Mouse (Mus musculus) MEL (cell line): ENCODE results near the gene Tnfrsf13b. TPM values are rescaled to one million over a fixed set of nuclear protein-coding genes. Genes with fewer than 3 reads are reported as not detected.

Experiments used
- DNase-seq: peaks from one replicate; pipeline ENCODE4 v3.0.0; 2011; ENCODE audit warnings: low read depth, low spot score
- H3K27ac ChIP-seq: 2 replicates; pipeline ENCODE4 v1.5.1; 2012; ENCODE audit warnings: low read depth, mild to moderate bottlenecking, control low read depth, low read length, moderate library complexity; ENCODE audit not compliant: control insufficient read depth
- H3K27me3 ChIP-seq, 2 experiments: fragments of 150-350 bp in 1 of 2; sonication (generic) in 1 of 2; 2 replicates each; pipeline ENCODE4 v1.6.1; 2012; ENCODE audit warnings: low read length in 2 of 2, mild to moderate bottlenecking in 2 of 2, improper control_type of control experiment in 1 of 2, moderate library complexity in 1 of 2; ENCODE audit not compliant: insufficient read depth in 2 of 2, control insufficient read depth in 1 of 2
- H3K36me3 ChIP-seq, 2 experiments: 2 replicates each; pipeline ENCODE4 v1.6.1; 2012 to 2014; ENCODE audit warnings: low read length in 2 of 2, improper control_type of control experiment in 1 of 2, inconsistent platforms in 1 of 2, mild to moderate bottlenecking in 1 of 2; ENCODE audit not compliant: insufficient read depth in 2 of 2, control insufficient read depth in 1 of 2
- H3K4me1 ChIP-seq, 2 experiments: fragments of 150-350 bp in 1 of 2; sonication (generic) in 1 of 2; 2 replicates each; pipeline ENCODE4 v1.6.1; 2012; ENCODE audit warnings: low read length in 2 of 2, improper control_type of control experiment in 1 of 2, mild to moderate bottlenecking in 1 of 2; ENCODE audit not compliant: insufficient read depth in 2 of 2, control insufficient read depth in 1 of 2
- H3K4me3 ChIP-seq, 2 experiments: fragments of 150-350 bp in 1 of 2; sonication (generic) in 1 of 2; 2 replicates each; pipeline ENCODE4 v1.5.1; 2012; ENCODE audit warnings: low read depth in 2 of 2, low read length in 2 of 2, mild to moderate bottlenecking in 2 of 2, moderate library complexity in 2 of 2, control low read depth in 1 of 2, improper control_type of control experiment in 1 of 2; ENCODE audit not compliant: control insufficient read depth in 1 of 2, insufficient read depth in 1 of 2
- H3K79me2 ChIP-seq: 2 replicates; pipeline ENCODE4 v1.6.1; 2012; ENCODE audit warnings: mild to moderate bottlenecking, low read length, moderate library complexity; ENCODE audit not compliant: control insufficient read depth, poor library complexity, insufficient read depth
- H3K9ac ChIP-seq: 2 replicates; pipeline ENCODE4 v1.6.1; 2012; ENCODE audit warnings: low read depth, mild to moderate bottlenecking, control low read depth, low read length, moderate library complexity; ENCODE audit not compliant: control insufficient read depth, poor library complexity, severe bottlenecking
- H3K9me3 ChIP-seq: fragments of 150-350 bp; sonication (generic); replicated peaks from 2 replicates; pipeline ENCODE4 v1.6.1; 2012; ENCODE audit warnings: mild to moderate bottlenecking, low read length, improper control_type of control experiment, moderate library complexity; ENCODE audit not compliant: insufficient read depth
- BHLHE40 ChIP-seq: IDR thresholded peaks from 2 replicates; pipeline ENCODE4 v1.6.1; 2012; ENCODE audit warnings: low read depth, mild to moderate bottlenecking, inconsistent platforms, low read length, improper control_type of control experiment, borderline replicate concordance
- CHD1 ChIP-seq: IDR thresholded peaks from 2 replicates; pipeline ENCODE4 v1.6.1; 2012; ENCODE audit warnings: low read depth, mild to moderate bottlenecking, inconsistent platforms, low read length, improper control_type of control experiment
- CHD2 ChIP-seq: IDR thresholded peaks from 2 replicates; pipeline ENCODE4 v1.6.1; 2011; ENCODE audit warnings: low read length, improper control_type of control experiment
- CTCF ChIP-seq, 3 experiments: IDR thresholded peaks in 2 of 3; conservative IDR thresholded peaks in 1 of 3; 2 replicates each; pipeline ENCODE4 v1.5.1; 2011 to 2012; ENCODE audit warnings: low read length in 3 of 3, low read depth in 2 of 3, mild to moderate bottlenecking in 2 of 3, improper control_type of control experiment in 1 of 3, inconsistent platforms in 1 of 3, mixed read lengths in 1 of 3, moderate library complexity in 1 of 3; ENCODE audit not compliant: control insufficient read depth in 1 of 3, insufficient read depth in 1 of 3, poor library complexity in 1 of 3, severe bottlenecking in 1 of 3
- ELF1 ChIP-seq: IDR thresholded peaks from 2 replicates; pipeline ENCODE4 v1.6.1; 2014; ENCODE audit warnings: low read depth, mild to moderate bottlenecking, inconsistent platforms, low read length, improper control_type of control experiment, moderate library complexity
- HCFC1 ChIP-seq: IDR thresholded peaks from 2 replicates; pipeline ENCODE4 v1.6.1; 2012; ENCODE audit warnings: low read depth, mild to moderate bottlenecking, inconsistent platforms, low read length, improper control_type of control experiment, moderate library complexity
- KAT2A ChIP-seq: conservative IDR thresholded peaks from 2 replicates; pipeline ENCODE4 v1.6.1; 2012; ENCODE audit warnings: low read depth, low read length, improper control_type of control experiment, inconsistent platforms
- MAFK ChIP-seq: IDR thresholded peaks from 2 replicates; pipeline ENCODE4 v1.6.1; 2011; ENCODE audit warnings: low read depth, mild to moderate bottlenecking, low read length, improper control_type of control experiment, borderline replicate concordance
- MAZ ChIP-seq: IDR thresholded peaks from 2 replicates; pipeline ENCODE4 v1.6.1; 2012; ENCODE audit warnings: low read depth, mild to moderate bottlenecking, inconsistent platforms, low read length, improper control_type of control experiment
- MEF2A ChIP-seq: IDR thresholded peaks from 2 replicates; pipeline ENCODE4 v1.6.1; 2014; ENCODE audit warnings: low read depth, mild to moderate bottlenecking, inconsistent platforms, low read length, improper control_type of control experiment; ENCODE audit not compliant: poor library complexity, insufficient replicate concordance, severe bottlenecking; ENCODE audit errors: extremely low read depth
- MYC ChIP-seq: IDR thresholded peaks from 2 replicates; pipeline ENCODE4 v1.6.1; 2011; ENCODE audit warnings: low read depth, mild to moderate bottlenecking, low read length, improper control_type of control experiment, moderate library complexity
- NELFE ChIP-seq: IDR thresholded peaks from 2 replicates; pipeline ENCODE4 v1.6.1; 2011; ENCODE audit warnings: low read depth, low read length, improper control_type of control experiment
- POLR2A ChIP-seq, 2 experiments: IDR thresholded peaks; 2 replicates each; pipeline ENCODE4 v1.6.1; 2011 to 2012; ENCODE audit warnings: low read length in 2 of 2, mild to moderate bottlenecking in 2 of 2, control low read depth in 1 of 2, improper control_type of control experiment in 1 of 2, low read depth in 1 of 2, moderate library complexity in 1 of 2; ENCODE audit not compliant: control insufficient read depth in 1 of 2, insufficient read depth in 1 of 2, poor library complexity in 1 of 2
- RAD21 ChIP-seq: IDR thresholded peaks from 2 replicates; pipeline ENCODE4 v1.6.1; 2011; ENCODE audit warnings: mild to moderate bottlenecking, low read depth, low read length, improper control_type of control experiment
- RCOR1 ChIP-seq: IDR thresholded peaks from 2 replicates; pipeline ENCODE4 v1.6.1; 2012; ENCODE audit warnings: low read depth, mild to moderate bottlenecking, inconsistent platforms, low read length, improper control_type of control experiment
- SIN3A ChIP-seq: IDR thresholded peaks from 2 replicates; pipeline ENCODE4 v1.6.1; 2012; ENCODE audit warnings: low read length, improper control_type of control experiment, inconsistent platforms
- SMC3 ChIP-seq: IDR thresholded peaks from 2 replicates; pipeline ENCODE4 v1.6.1; 2011; ENCODE audit warnings: low read depth, low read length, improper control_type of control experiment
- TBP ChIP-seq: IDR thresholded peaks from 2 replicates; pipeline ENCODE4 v1.8.0; 2011; ENCODE audit warnings: low read depth, low read length, improper control_type of control experiment
- TCF12 ChIP-seq: IDR thresholded peaks from 2 replicates; pipeline ENCODE4 v1.6.1; 2014; ENCODE audit warnings: low read depth, mild to moderate bottlenecking, inconsistent platforms, low read length, improper control_type of control experiment, moderate library complexity
- USF1 ChIP-seq: IDR thresholded peaks from 2 replicates; pipeline ENCODE4 v1.6.1; 2014; ENCODE audit warnings: low read depth, mild to moderate bottlenecking, inconsistent platforms, low read length, improper control_type of control experiment, moderate library complexity
- ZC3H11A ChIP-seq: IDR thresholded peaks from 2 replicates; pipeline ENCODE4 v1.6.1; 2012; ENCODE audit warnings: low read depth, mild to moderate bottlenecking, inconsistent platforms, low read length, improper control_type of control experiment
- ZKSCAN1 ChIP-seq: IDR thresholded peaks from 2 replicates; pipeline ENCODE4 v1.6.1; 2012; ENCODE audit warnings: low read depth, mild to moderate bottlenecking, inconsistent platforms, low read length, improper control_type of control experiment, moderate library complexity
- ZNF384 ChIP-seq: IDR thresholded peaks from 2 replicates; pipeline ENCODE4 v1.6.1; 2012; ENCODE audit warnings: low read depth, mild to moderate bottlenecking, inconsistent platforms, low read length, improper control_type of control experiment
- polyA plus RNA-seq, 2 experiments: library from polyadenylated mRNA; stranded (reverse) in 1 of 2; unstranded in 1 of 2; fragments of >175 nt in 1 of 2; fragments of >200 nt in 1 of 2; gene quantifications; 2 replicates each; pipeline versions ENCODE4 v1.2.1 to v1.2.4; 2012; ENCODE audit warnings: low replicate concordance in 2 of 2, low read depth in 1 of 2; ENCODE audit not compliant: insufficient read length in 2 of 2, insufficient read depth in 1 of 2, missing spikeins in 1 of 2
- total RNA-seq: library from RNA; depleted of rRNA; stranded (reverse); fragments of 300-350 nt; gene quantifications from 2 replicates; pipeline ENCODE4 v1.2.3, GENCODE M21; 2012

Gene Tnfrsf13b
- total and polyA plus RNA-seq, 3 experiments = 7.7 to 17.9 TPM; not detected in 1

DNA sequence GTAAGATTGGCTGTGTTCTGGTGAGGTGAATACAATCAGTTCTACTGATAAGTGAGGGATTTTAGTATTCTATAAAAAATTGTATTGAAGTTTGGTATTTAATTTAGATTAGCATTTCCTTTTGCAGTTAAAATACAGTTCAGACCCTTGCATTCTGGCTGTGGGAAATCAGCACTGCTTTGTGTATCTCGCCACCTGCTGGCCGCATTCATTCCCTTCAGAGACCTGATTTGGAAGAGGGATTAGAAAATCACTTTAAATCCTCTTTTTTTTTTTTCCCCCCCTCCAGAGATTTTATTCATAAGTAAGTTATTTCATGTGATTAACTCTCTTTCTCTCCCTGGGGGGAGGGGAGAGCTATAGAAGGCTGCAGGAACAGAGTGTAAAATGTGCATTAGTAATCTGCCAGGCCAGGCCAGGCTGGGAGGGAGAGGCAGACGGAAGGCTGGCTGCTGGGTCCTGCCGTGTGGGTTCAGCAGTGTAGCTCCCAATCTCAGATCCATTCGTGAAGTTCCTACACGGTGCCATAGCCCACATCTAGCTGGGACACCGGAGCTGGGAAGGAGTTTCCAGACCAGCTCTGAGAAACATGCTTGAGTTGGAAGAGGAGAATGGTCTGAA is 34.8 kb upstream of the Tnfrsf13b start:
- no peaks in the 10 kb centered on the region for H3K79me2 ChIP-seq
- no peaks in the 10 kb centered on the region for H3K36me3 ChIP-seq
- H3K4me1 ChIP-seq = peaks cover 0 to 5% of the 10 kb centered on the region in 2 experiments; a peak in 1 of 4 replicates
- TF ChIP-seq CTCF (IDR thresholded peaks at IDR 0.05 in 2 of 3, conservative IDR thresholded peaks at IDR 0.05 in 1 of 3; ENCODE audit: control insufficient read depth in 1 of 3, insufficient read depth in 1 of 3, low read depth in 2 of 3, low read length in 3 of 3, poor library complexity in 1 of 3, severe bottlenecking in 1 of 3) (peak; percentile 66 to 94 (median 92)), CHD1 (no peak), ZC3H11A (peak; percentile 98), CHD2 (no peak), NELFE (0 out of 2 replicates have a peak, but pooled peaks have one; percentile 8), MYC (0 out of 2 replicates have a peak, but pooled peaks have one; percentile 56), SMC3 (peak; percentile 95), RCOR1 (peak; percentile 79), ZNF384 (peak; percentile 77), ELF1 (no peak), MAFK (no peak), MEF2A (no peak), SIN3A (peak; percentile 58), ZKSCAN1 (no peak), KAT2A (no peak), POLR2A (IDR thresholded peaks at IDR 0.05; ENCODE audit: control insufficient read depth in 1 of 2, insufficient read depth in 1 of 2, low read depth in 1 of 2, low read length in 2 of 2, poor library complexity in 1 of 2) (no peak), BHLHE40 (no peak), USF1 (no peak), HCFC1 (no peak), TBP (no peak), MAZ (0 out of 2 replicates have a peak, but pooled peaks have one; percentile 36), TCF12 (no peak), RAD21 (no peak; the same call in none of the 2 replicates)
- TF ChIP-seq, all 39 proteins: peak for 9
- Histone ChIP-seq H3K9ac (no peak overlapping the region), H3K9me3 (no peaks in the 10 kb centered on the region; the same call in 1 of the 2 replicates), H3K27me3 (peaks cover 3 to 18% of the 10 kb centered on the region in 2 experiments; a peak in 3 of 4 replicates), H3K4me3 (no peak overlapping the region), H3K27ac (no peak overlapping the region)
- peak; percentile 84 for DNase-seq
